Mouse (Mus musculus): Measurements from ENCODE around the gene Rpia.
"Not testable (repeated sequence)": the region's sequence is repeated elsewhere in the genome, so short reads cannot be mapped to it uniquely, and the experiment has no call there.

Rpia gene

GRCm38 (mm10) chr6:70791824-70792535 lies at the start of gene Rpia:
Rpia (minus strand) TSS chr6:70792232.
- DNase-seq (ENCODE audit: low read depth, low spot score) = peak; percentile 99

GRCm38 (mm10) chr6:70840281-70840680 lies 48.2 kb upstream of the Rpia start:
- no peak for DNase-seq (ENCODE audit: low read depth, low spot score)

GRCm38 (mm10) chr6:70838532-70838931 lies 46.5 kb upstream of the Rpia start:
- DNase-seq (ENCODE audit: low read depth, low spot score) = no peak

GRCm38 (mm10) chr6:70837297-70837696 lies 45.3 kb upstream of the Rpia start:
- DNase-seq (ENCODE audit: low read depth, low spot score) = no peak

GRCm38 (mm10) chr6:70831179-70831839 lies 39.3 kb upstream of the Rpia start:
- no peak for DNase-seq (ENCODE audit: low read depth, low spot score)

- DNase-seq (ENCODE audit: low read depth, low spot score) = no peak
Observed at GRCm38 (mm10) chr6:70830552-70830951, 38.5 kb upstream of the Rpia start.

- no peak for DNase-seq (ENCODE audit: low read depth, low spot score)
Observed at GRCm38 (mm10) chr6:70829451-70829850, 37.4 kb upstream of the Rpia start.

- no peak for DNase-seq (ENCODE audit: low read depth, low spot score)
Observed at GRCm38 (mm10) chr6:70824987-70825337, 32.9 kb upstream of the Rpia start.

- peak; percentile 83 for DNase-seq (ENCODE audit: low read depth, low spot score)
Observed at GRCm38 (mm10) chr6:70824085-70824986, 32.3 kb upstream of the Rpia start.

GRCm38 (mm10) chr6:70823277-70823676 lies 31.2 kb upstream of the Rpia start:
- not testable (repeated sequence) for DNase-seq (ENCODE audit: low read depth, low spot score)

GRCm38 (mm10) chr6:70822386-70822910 lies 30.4 kb upstream of the Rpia start:
- no peak for DNase-seq (ENCODE audit: low read depth, low spot score)

- no peak for DNase-seq (ENCODE audit: low read depth, low spot score)
Observed at GRCm38 (mm10) chr6:70821566-70821965, 29.5 kb upstream of the Rpia start.

GRCm38 (mm10) chr6:70815471-70815870 lies 23.4 kb upstream of the Rpia start:
- no peak for DNase-seq (ENCODE audit: low read depth, low spot score)

- DNase-seq (ENCODE audit: low read depth, low spot score) = no peak
Observed at GRCm38 (mm10) chr6:70814629-70814950, 22.6 kb upstream of the Rpia start.

GRCm38 (mm10) chr6:70813921-70814628 lies 22.0 kb upstream of the Rpia start:
- no peak for DNase-seq (ENCODE audit: low read depth, low spot score)

- no peak for DNase-seq (ENCODE audit: low read depth, low spot score)
Observed at GRCm38 (mm10) chr6:70812526-70812895, 20.5 kb upstream of the Rpia start.

- no peak for DNase-seq (ENCODE audit: low read depth, low spot score)
Observed at GRCm38 (mm10) chr6:70811557-70812525, 19.8 kb upstream of the Rpia start.

GRCm38 (mm10) chr6:70810524-70810923 lies 18.5 kb upstream of the Rpia start:
- no peak for DNase-seq (ENCODE audit: low read depth, low spot score)

GRCm38 (mm10) chr6:70806514-70806912 lies 14.5 kb upstream of the Rpia start:
- no peak for DNase-seq (ENCODE audit: low read depth, low spot score)

- DNase-seq (ENCODE audit: low read depth, low spot score) = no peak
Observed at GRCm38 (mm10) chr6:70805820-70806513, 13.9 kb upstream of the Rpia start.

Measured in telencephalon, adult 2 months (tissue).